Mouse (Mus musculus) heart, postnatal 10 days (tissue): Measurements from ENCODE around the gene Crtc1. TPM values are rescaled to one million over a fixed set of nuclear protein-coding genes. Genes with fewer than 3 reads are reported as not detected.
A peak's percentile ranks its signal among the peaks of the same experiment; 100 is the strongest.

Experiments
- DNase-seq, 2 experiments: peaks; one replicate each; pipeline ENCODE4 v3.0.0; 2021
- intact Hi-C: fragments of 180-260 bp; cut with DNase I; formaldehyde crosslinking; loops from one replicate; pipeline ENCODE4 v1.15.1; 2025
- total RNA-seq, 2 experiments: library from RNA; stranded (reverse); gene quantifications; 2 replicates each; pipeline ENCODE4 v1.2.3; 2021

Crtc1 gene
- total RNA-seq, 2 experiments from 2014 or later = 11.0 to 15.6 TPM

- intact Hi-C loops = no loop called here
- DNase-seq = no peak
These were observed 24.8 kb upstream of the Crtc1 start for GRCm38 (mm10) chr8:70464162-70464561.

DNA sequence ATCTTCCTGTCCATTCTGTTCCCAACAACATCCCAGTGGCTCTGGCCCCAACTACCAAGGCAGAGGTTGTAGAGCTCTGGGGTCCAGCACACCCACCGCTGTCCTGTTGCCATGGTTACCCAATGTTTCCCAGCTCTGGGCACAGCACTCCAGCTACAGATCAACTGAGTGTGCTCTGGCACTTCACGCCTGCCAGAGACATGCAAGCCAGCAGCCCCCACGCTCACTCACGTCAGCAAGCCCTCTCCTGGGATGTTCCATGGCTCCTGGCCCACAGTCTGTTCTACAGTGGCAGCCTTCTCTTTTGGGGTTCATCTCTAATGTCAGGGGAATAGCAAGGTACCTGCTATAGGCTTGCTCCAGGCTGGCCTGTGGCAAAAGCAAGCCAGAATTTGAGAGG is 23.9 kb upstream of the Crtc1 start:
- intact Hi-C loops = no loop called here
- DNase-seq = peak in 1 of 2 experiments; percentile 48

DNA sequence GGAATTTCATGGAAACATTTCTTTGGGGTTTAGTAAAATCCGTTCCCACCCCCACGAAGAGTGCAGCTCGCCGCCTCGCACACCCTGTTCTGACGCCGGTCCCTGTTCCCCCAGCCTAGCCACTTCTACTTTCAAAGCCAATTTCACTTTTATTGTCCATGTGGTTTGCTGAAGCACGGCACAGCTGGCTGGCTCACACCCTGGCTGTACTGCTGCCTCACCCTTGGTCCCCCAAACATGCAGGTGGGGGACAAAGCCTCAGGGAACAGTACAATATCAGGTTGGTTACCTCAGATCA is 23.1 kb upstream of the Crtc1 start:
- DNase-seq = no peak
- intact Hi-C loops = no loop called here

DNA sequence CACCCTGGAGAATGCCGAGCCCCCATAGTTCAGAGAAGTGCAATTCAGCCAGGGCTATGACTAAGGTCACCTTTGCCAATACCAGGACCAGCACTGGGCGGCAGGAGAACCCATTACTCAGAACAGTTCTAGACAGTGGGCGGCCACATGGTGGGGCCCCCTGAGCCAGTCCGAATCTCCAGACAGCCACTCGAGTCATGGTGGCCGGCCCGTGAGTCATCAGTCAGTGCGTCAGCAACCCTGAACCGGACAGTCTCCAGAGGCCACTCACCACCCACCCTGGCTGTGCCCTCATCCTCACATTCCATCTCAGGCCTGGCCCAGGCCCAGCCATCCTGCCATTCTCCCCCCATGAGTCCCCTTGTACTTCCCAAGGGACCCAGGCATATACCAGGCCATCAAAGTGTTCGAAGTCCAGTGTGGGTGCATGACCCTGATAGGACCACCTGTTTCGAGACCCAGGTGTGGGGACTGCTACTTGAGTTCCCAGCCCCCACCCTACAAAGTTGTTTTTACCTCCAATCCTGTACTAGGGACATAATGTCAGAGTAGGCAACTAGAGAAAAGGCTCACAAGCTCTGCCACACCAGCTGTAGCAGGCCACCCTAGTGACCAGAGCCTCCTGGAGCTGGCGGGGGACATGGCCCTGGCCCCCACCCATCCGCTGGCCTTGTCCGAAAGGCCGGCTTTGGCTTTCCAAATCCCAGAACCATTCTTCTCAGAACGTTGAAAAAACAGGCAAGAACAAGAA is 22.6 kb upstream of the Crtc1 start:
- no peak for DNase-seq
- intact Hi-C loops = no loop called here

- no peak for DNase-seq
- intact Hi-C loops = no loop called here
These were observed 21.2 kb upstream of the Crtc1 start for GRCm38 (mm10) chr8:70460606-70461005.

DNA sequence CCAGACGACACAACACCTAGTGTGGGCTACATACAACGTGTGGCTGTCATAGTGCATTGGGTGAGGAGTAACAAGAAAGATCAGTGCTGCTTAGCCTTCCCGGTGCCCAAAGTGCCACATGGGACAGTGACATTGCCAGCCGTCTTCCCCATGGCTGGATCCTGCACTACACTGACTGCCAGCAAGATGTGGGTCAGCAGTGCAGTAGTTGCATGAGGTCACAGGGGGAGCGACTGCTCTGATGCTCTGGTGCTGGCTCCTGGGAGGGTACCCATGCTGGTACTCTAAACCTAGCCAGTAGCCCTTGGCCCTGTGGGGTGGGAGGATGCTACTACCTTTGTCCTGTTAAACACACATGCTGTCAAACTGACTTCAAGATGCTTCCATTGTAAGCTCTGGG is 20.8 kb upstream of the Crtc1 start:
- no peak for DNase-seq
- intact Hi-C loops = no loop called here

DNA sequence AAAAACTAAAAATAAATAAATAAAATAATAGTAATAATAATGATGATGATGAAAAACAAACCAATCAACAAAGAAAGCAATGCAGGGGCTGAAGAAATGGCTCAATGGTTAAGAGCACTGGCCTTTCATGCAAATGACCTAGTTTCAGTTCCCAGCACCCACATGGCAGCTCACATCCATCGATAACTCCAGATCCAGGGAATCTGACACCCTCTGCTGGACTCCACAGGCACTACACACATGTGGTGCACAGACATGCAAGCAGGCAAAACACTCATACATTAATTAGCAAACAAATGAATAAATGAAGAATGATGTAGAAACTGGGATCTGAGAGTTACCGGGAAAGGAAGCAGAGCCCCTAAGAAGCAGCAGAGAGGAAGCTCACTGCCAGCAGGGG is 20.3 kb upstream of the Crtc1 start:
- no peak for DNase-seq
- intact Hi-C loops = no loop called here

GRCm38 (mm10) chr8:70458462-70458861 is 19.1 kb upstream of the Crtc1 start:
- no peak for DNase-seq
- intact Hi-C loops = no loop called here

DNA sequence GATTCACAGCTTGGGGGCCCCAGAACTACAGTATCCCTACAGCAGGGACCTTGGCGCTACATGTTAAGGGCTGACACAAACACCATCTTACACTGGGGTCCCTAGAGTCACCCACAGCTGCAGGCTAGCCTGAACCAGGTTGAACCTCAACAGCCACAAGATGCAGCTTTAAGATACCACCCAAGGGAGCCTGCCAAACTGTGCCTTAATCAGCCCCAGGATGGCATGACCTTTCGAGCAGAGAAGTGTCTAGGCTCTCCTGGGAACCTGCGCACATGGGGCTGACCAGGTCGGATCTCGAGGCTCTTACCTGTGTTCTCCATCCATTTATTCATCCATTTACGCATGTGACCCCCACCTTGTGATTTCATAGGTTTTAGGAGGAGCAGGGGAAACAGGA is 18.5 kb upstream of the Crtc1 start:
- DNase-seq = no peak
- intact Hi-C loops = no loop called here

GRCm38 (mm10) chr8:70456996-70457395 is 17.6 kb upstream of the Crtc1 start:
- intact Hi-C loops = no loop called here
- no peak for DNase-seq

- intact Hi-C loops = no loop called here
- DNase-seq = peak in 1 of 2 experiments; percentile 52
These were observed 14.5 kb upstream of the Crtc1 start for GRCm38 (mm10) chr8:70453852-70454251.

GRCm38 (mm10) chr8:70452196-70452966 is 13.0 kb upstream of the Crtc1 start:
- intact Hi-C loops = no loop called here
- DNase-seq = no peak

- DNase-seq = peak in 1 of 2 experiments; percentile 56
- intact Hi-C loops = no loop called here
These were observed 8.5 kb upstream of the Crtc1 start for GRCm38 (mm10) chr8:70447639-70448420.

DNA sequence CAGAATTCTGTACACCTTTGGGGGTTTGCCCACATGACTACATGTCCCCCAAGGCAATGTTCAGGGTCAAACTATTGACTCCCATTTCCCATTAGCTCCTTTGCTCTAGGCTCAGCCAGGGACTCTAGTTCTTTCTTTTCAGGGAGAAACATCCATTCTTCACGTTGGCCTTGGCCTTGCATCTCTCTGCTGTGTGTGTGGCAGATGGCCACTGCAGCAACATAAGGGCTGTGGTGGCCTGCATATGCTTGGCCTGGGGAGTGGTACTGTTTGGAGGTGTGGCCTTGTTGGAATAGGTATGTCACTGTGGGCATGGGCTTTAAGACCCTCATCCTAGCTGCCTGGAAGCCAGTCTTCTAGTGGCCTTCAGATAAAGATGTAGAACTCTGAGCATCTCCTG is 6.6 kb upstream of the Crtc1 start:
- DNase-seq = no peak
- intact Hi-C loops = no loop called here

GRCm38 (mm10) chr8:70443326-70443725 is 3.9 kb upstream of the Crtc1 start:
- DNase-seq = no peak
- intact Hi-C loops = no loop called here

- intact Hi-C loops = loop anchor here (2.0 kb wide), 1 partner anchor 29 kb away; no protein-coding TSS in a partner anchor
- DNase-seq = no peak
These were observed 2.2 kb upstream of the Crtc1 start for GRCm38 (mm10) chr8:70441565-70441964.

DNA sequence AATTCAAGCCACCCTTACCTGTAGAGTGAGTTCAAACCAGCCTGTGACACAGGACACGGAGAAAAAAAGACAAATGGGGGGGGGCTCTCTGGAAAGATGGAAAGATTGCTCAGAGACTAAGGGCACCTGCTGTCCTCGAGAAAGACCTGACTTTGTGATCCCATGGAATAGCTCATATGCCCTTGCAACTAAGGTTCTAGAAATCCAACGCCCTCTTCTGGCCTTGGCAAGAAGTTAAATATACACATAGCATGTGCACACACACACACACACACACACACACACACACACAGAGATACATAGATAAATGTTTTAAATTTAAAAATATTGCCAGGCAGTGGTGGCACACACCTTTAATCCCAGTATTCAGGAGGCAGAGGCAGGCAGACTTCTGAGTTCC is 867 bp upstream of the Crtc1 start:
- DNase-seq = no peak
- intact Hi-C loops = loop anchor here (2.0 kb wide), 1 partner anchor 31 kb away; no protein-coding TSS in a partner anchor

GRCm38 (mm10) chr8:70439848-70440179 is 435 bp upstream of the Crtc1 start:
- intact Hi-C loops = loop anchor here (2.0 kb wide), 1 partner anchor 31 kb away; no protein-coding TSS in a partner anchor

GRCm38 (mm10) chr8:70438423-70438822 is 956 bp downstream of the Crtc1 start:
- intact Hi-C loops = no loop called here
- DNase-seq = no peak

More at GRCm38 (mm10) chr8:70439848-70440179, 435 bp upstream of the Crtc1 start:
- DNase-seq = no peak

DNA sequence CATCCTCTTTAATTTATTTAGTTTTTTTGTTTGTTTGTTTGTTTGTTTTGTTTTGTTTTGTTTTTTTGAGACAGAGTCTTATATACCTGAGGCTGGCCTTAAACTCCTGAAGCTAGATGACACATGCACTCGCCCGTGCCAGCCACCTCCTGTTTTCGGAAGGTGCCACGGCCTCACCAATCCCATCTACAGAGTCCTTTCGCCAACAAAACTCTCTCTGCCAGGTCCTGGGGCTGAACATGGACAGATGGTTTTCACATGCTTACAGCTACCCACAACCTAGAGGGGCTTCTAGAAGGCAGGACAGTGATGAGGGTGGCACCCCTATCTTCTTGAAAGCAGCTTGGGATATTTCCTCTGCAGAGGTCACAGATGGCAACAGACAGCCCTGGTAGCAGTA is 4.2 kb downstream of the Crtc1 start:
- DNase-seq = no peak
- intact Hi-C loops = no loop called here

GRCm38 (mm10) chr8:70432991-70433536 is 6.3 kb downstream of the Crtc1 start:
- intact Hi-C loops = no loop called here
- DNase-seq = no peak
